Mouse (Mus musculus): ENCODE results near the gene Mybl2.

GRCm38 (mm10) chr2:163130837-163131236 lies 76.3 kb downstream of the Mybl2 start:
- no peak for TF ChIP-seq CTCF (IDR thresholded peaks at IDR 0.05; ENCODE audit: extremely low read depth, insufficient read depth, insufficient read length, insufficient replicate concordance)
- no peak for TF ChIP-seq POLR2A (IDR thresholded peaks at IDR 0.05; ENCODE audit: low read depth, low read length)
